Mouse (Mus musculus) midbrain, embryonic 10.5 days (tissue): Measurements from ENCODE around the gene Ngf. TPM values are rescaled to one million over a fixed set of nuclear protein-coding genes. Genes with fewer than 3 reads are reported as not detected.

Source experiments
- DNase-seq: peaks from one replicate; pipeline ENCODE4 v3.0.0-alpha.2; 2017; ENCODE audit warnings: low spot score
- H3K27ac ChIP-seq: fragments of 300-500 bp; sonication (generic); replicated peaks from 2 replicates; pipeline ENCODE4 v1.5.1; 2016; ENCODE audit warnings: mild to moderate bottlenecking
- H3K27me3 ChIP-seq: fragments of 300-500 bp; sonication (generic); 2 replicates; pipeline ENCODE4 v1.6.1; 2016; ENCODE audit warnings: low read depth, mild to moderate bottlenecking; ENCODE audit not compliant: poor library complexity, severe bottlenecking
- H3K36me3 ChIP-seq: fragments of 300-500 bp; sonication (generic); 2 replicates; pipeline ENCODE4 v1.6.1; 2016; ENCODE audit warnings: mild to moderate bottlenecking, moderate library complexity
- H3K4me1 ChIP-seq: fragments of 300-500 bp; sonication (generic); 2 replicates; pipeline ENCODE4 v1.6.1; 2016
- H3K4me3 ChIP-seq: fragments of 300-500 bp; sonication (generic); 2 replicates; pipeline ENCODE4 v1.5.1; 2016; ENCODE audit warnings: mild to moderate bottlenecking, moderate library complexity
- H3K9me3 ChIP-seq: fragments of 300-500 bp; sonication (generic); replicated peaks from 2 replicates; pipeline ENCODE4 v1.6.1; 2016; ENCODE audit warnings: mild to moderate bottlenecking
- WGBS: fragments of 180-500 bp; shearing (Covaris S2); methylation state at CpG from one replicate; pipeline ENCODE4 v1.1.7; 2016; 5-methylcytosine and 5-hydroxymethylcytosine counted together
- polyA plus RNA-seq: library from polyadenylated mRNA; unstranded; fragments of >200 nt; fragmentation: Nextera tagmentation; extraction: Ambion mirVana; gene quantifications from 2 replicates; pipeline ENCODE4 v1.2.1, GENCODE M21; 2016

The Ngf gene
- polyA plus RNA-seq = 0.20 and 0.39 TPM in 2 replicates

GRCm38 (mm10) chr3:102469713-102470448 is at the start of gene Ngf:
TSS of gene Ngf (plus strand) at chr3:102469919.
- Histone ChIP-seq H3K27me3 (peaks cover 54% of the 10 kb centered on the region), H3K4me1 (peaks cover 25% of the 10 kb centered on the region), H3K9me3 (no peaks in the 10 kb centered on the region), H3K27ac (no peak within 1 kb of the TSS), H3K36me3 (no peaks in the 10 kb centered on the region), H3K4me3 (peak within 1 kb of the TSS; percentile 54)
- WGBS = under 1% methylated on average over 43 of the region's 43 CpGs
- peak; percentile 23 for DNase-seq

- no peaks in the 10 kb centered on the region; the same call in 1 of the 2 replicates for H3K9me3 ChIP-seq
- WGBS = 90% methylated on average over 3 of the region's 3 CpGs
- H3K27me3 ChIP-seq = no peaks in the 10 kb centered on the region
- H3K4me3 ChIP-seq = no peak overlapping the region
- no peak overlapping the region for H3K27ac ChIP-seq
- no peak for DNase-seq
- no peaks in the 10 kb centered on the region for H3K36me3 ChIP-seq
- H3K4me1 ChIP-seq = no peaks in the 10 kb centered on the region
These were observed 24.2 kb upstream of the Ngf start for GRCm38 (mm10) chr3:102445567-102445966.

- Histone ChIP-seq H3K36me3 (no peaks in the 10 kb centered on the region), H3K27ac (no peak overlapping the region), H3K4me3 (no peak overlapping the region), H3K4me1 (no peaks in the 10 kb centered on the region), H3K9me3 (no peaks in the 10 kb centered on the region; the same call in 1 of the 2 replicates), H3K27me3 (no peaks in the 10 kb centered on the region)
- WGBS = 87% methylated on average over 4 of the region's 4 CpGs
- DNase-seq = no peak
These were observed 23.0 kb upstream of the Ngf start for GRCm38 (mm10) chr3:102446691-102447090.

GRCm38 (mm10) chr3:102454566-102454965 is 15.2 kb upstream of the Ngf start:
- H3K36me3 ChIP-seq = no peaks in the 10 kb centered on the region
- 81% methylated on average over 6 of the region's 6 CpGs for WGBS
- H3K27ac ChIP-seq = no peak overlapping the region
- H3K9me3 ChIP-seq = no peaks in the 10 kb centered on the region
- H3K4me3 ChIP-seq = no peak overlapping the region
- no peaks in the 10 kb centered on the region for H3K4me1 ChIP-seq
- no peaks in the 10 kb centered on the region for H3K27me3 ChIP-seq
- no peak for DNase-seq

GRCm38 (mm10) chr3:102460528-102460927 is 9.2 kb upstream of the Ngf start:
- no peaks in the 10 kb centered on the region for H3K4me1 ChIP-seq
- no peak overlapping the region for H3K4me3 ChIP-seq

GRCm38 (mm10) chr3:102460986-102461385 is 8.7 kb upstream of the Ngf start:
- Histone ChIP-seq H3K27ac (no peak overlapping the region), H3K4me1 (no peaks in the 10 kb centered on the region), H3K9me3 (no peaks in the 10 kb centered on the region), H3K27me3 (no peaks in the 10 kb centered on the region; the same call in 1 of the 2 replicates), H3K36me3 (no peaks in the 10 kb centered on the region), H3K4me3 (no peak overlapping the region)
- WGBS = 89% methylated on average over 6 of the region's 6 CpGs
- no peak for DNase-seq

More at GRCm38 (mm10) chr3:102460528-102460927, 9.2 kb upstream of the Ngf start:
- Histone ChIP-seq H3K27me3 (no peaks in the 10 kb centered on the region; the same call in 1 of the 2 replicates), H3K9me3 (no peaks in the 10 kb centered on the region), H3K27ac (no peak overlapping the region), H3K36me3 (no peaks in the 10 kb centered on the region)
- WGBS = 84% methylated on average over 5 of the region's 5 CpGs
- no peak for DNase-seq

- Histone ChIP-seq H3K36me3 (no peaks in the 10 kb centered on the region), H3K4me3 (no peak overlapping the region), H3K4me1 (no peaks in the 10 kb centered on the region), H3K27ac (no peak overlapping the region), H3K9me3 (no peaks in the 10 kb centered on the region), H3K27me3 (peaks cover 10% of the 10 kb centered on the region)
- DNase-seq = no peak
- WGBS = 68% methylated on average over 8 of the region's 9 CpGs
These were observed 6.9 kb upstream of the Ngf start for GRCm38 (mm10) chr3:102462703-102463336.

- DNase-seq = no peak
- H3K36me3 ChIP-seq = no peaks in the 10 kb centered on the region
- peaks cover 15% of the 10 kb centered on the region for H3K27me3 ChIP-seq
- WGBS = 97% methylated on average over 2 of the region's 2 CpGs
- no peaks in the 10 kb centered on the region for H3K4me1 ChIP-seq
- no peaks in the 10 kb centered on the region for H3K9me3 ChIP-seq
- no peak overlapping the region for H3K4me3 ChIP-seq
- no peak overlapping the region for H3K27ac ChIP-seq
These were observed 6.4 kb upstream of the Ngf start for GRCm38 (mm10) chr3:102463339-102463738.

GRCm38 (mm10) chr3:102466587-102466986 is 3.1 kb upstream of the Ngf start:
- H3K4me1 ChIP-seq = peaks cover 12% of the 10 kb centered on the region
- H3K27ac ChIP-seq = no peak overlapping the region
- 20% methylated on average over 3 of the region's 3 CpGs for WGBS
- DNase-seq = peak; percentile 66
- H3K9me3 ChIP-seq = no peaks in the 10 kb centered on the region
- peaks cover 48% of the 10 kb centered on the region for H3K27me3 ChIP-seq
- no peaks in the 10 kb centered on the region for H3K36me3 ChIP-seq
- H3K4me3 ChIP-seq = no peak overlapping the region

- H3K9me3 ChIP-seq = no peaks in the 10 kb centered on the region
- peaks cover 53% of the 10 kb centered on the region for H3K27me3 ChIP-seq
- 85% methylated on average over 8 of the region's 8 CpGs for WGBS
- no peak overlapping the region for H3K27ac ChIP-seq
- DNase-seq = no peak
- no peak overlapping the region for H3K4me3 ChIP-seq
- H3K36me3 ChIP-seq = no peaks in the 10 kb centered on the region
- peaks cover 17% of the 10 kb centered on the region for H3K4me1 ChIP-seq
These were observed 2.6 kb upstream of the Ngf start for GRCm38 (mm10) chr3:102467121-102467520.

GRCm38 (mm10) chr3:102471251-102471650 is 1.5 kb downstream of the Ngf start:
- WGBS = 78% methylated on average over 5 of the region's 5 CpGs
- H3K27me3 ChIP-seq = peaks cover 54% of the 10 kb centered on the region
- no peak for DNase-seq
- H3K36me3 ChIP-seq = no peaks in the 10 kb centered on the region
- H3K4me3 ChIP-seq = no peak overlapping the region
- no peaks in the 10 kb centered on the region for H3K9me3 ChIP-seq
- peaks cover 25% of the 10 kb centered on the region for H3K4me1 ChIP-seq
- no peak overlapping the region for H3K27ac ChIP-seq

- no peak overlapping the region for H3K27ac ChIP-seq
- no peaks in the 10 kb centered on the region for H3K36me3 ChIP-seq
- no peak for DNase-seq
- peaks cover 25% of the 10 kb centered on the region for H3K4me1 ChIP-seq
- H3K27me3 ChIP-seq = peaks cover 54% of the 10 kb centered on the region
- H3K4me3 ChIP-seq = no peak overlapping the region
- WGBS = 70% methylated on average over 5 of the region's 5 CpGs
- H3K9me3 ChIP-seq = no peaks in the 10 kb centered on the region
These were observed 2.1 kb downstream of the Ngf start for GRCm38 (mm10) chr3:102471799-102472198.
